Mouse (Mus musculus) bone marrow macrophage, adult 2 months (primary cell): ENCODE measurements around the gene Megf11.

Experiments
- CTCF ChIP-seq: IDR thresholded peaks from 2 replicates; pipeline ENCODE4 v1.5.1; 2012; ENCODE audit warnings: low read depth, mild to moderate bottlenecking, low read length, moderate library complexity
- POLR2A ChIP-seq: IDR thresholded peaks from 2 replicates; pipeline ENCODE4 v1.6.1; 2012; ENCODE audit warnings: mild to moderate bottlenecking, low read depth, low read length, borderline replicate concordance

DNA sequence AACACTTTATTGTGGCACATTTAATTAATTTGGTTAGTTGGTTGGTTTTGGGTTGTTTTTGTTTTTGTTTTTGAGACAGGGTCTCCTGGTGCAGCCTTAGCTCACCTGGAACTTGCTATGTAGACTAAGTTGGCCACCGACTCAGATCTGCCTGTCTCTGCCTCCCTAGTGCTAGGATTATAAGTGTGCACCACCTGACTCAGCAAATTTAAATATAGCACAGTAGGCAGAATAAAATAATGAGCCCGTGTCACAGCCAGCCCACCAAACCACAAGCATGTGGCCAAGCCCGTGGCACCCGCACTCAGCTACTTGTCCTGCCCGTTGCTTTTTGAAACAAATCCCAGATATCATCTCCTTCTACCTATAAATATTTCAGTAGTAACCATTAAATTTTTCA lies 367.1 kb downstream of the Megf11 start:
- TF ChIP-seq CTCF (no peak), POLR2A (no peak)
